Mouse (Mus musculus) urinary bladder, postnatal 14 days (tissue): ENCODE data around the gene 3425401B19Rik.

Source experiments
- DNase-seq: peaks from one replicate; pipeline ENCODE4 v3.0.0; 2021; ENCODE audit warnings: low spot score

Gene 3425401B19Rik

GRCm38 (mm10) chr14:32685124-32685826 is at the start of gene 3425401B19Rik:
3425401B19Rik (minus strand) TSS chr14:32685293.
- DNase-seq: no peak

- no peak for DNase-seq
These were observed 47.9 kb upstream of the 3425401B19Rik start for GRCm38 (mm10) chr14:32732961-32733360.

- DNase-seq: no peak
These were observed 41.8 kb upstream of the 3425401B19Rik start for GRCm38 (mm10) chr14:32726864-32727263.

- no peak for DNase-seq
These were observed 36.4 kb upstream of the 3425401B19Rik start for GRCm38 (mm10) chr14:32721461-32721860.

GRCm38 (mm10) chr14:32716763-32717439 is 31.8 kb upstream of the 3425401B19Rik start:
- no peak for DNase-seq

- DNase-seq: no peak
These were observed 30.4 kb upstream of the 3425401B19Rik start for GRCm38 (mm10) chr14:32715489-32715888.

- DNase-seq: no peak
These were observed 30.0 kb upstream of the 3425401B19Rik start for GRCm38 (mm10) chr14:32715076-32715475.

- no peak for DNase-seq
These were observed 24.8 kb upstream of the 3425401B19Rik start for GRCm38 (mm10) chr14:32709861-32710260.

GRCm38 (mm10) chr14:32708756-32709155 is 23.7 kb upstream of the 3425401B19Rik start:
- peak; percentile 6 for DNase-seq

- DNase-seq: no peak
These were observed 22.8 kb upstream of the 3425401B19Rik start for GRCm38 (mm10) chr14:32707938-32708337.

- DNase-seq: no peak
These were observed 15.9 kb upstream of the 3425401B19Rik start for GRCm38 (mm10) chr14:32700972-32701371.

GRCm38 (mm10) chr14:32698556-32698955 is 13.5 kb upstream of the 3425401B19Rik start:
- no peak for DNase-seq

GRCm38 (mm10) chr14:32697774-32698173 is 12.7 kb upstream of the 3425401B19Rik start:
- no peak for DNase-seq

GRCm38 (mm10) chr14:32696344-32696743 is 11.3 kb upstream of the 3425401B19Rik start:
- DNase-seq: no peak

GRCm38 (mm10) chr14:32695906-32696305 is 10.8 kb upstream of the 3425401B19Rik start:
- DNase-seq: no peak

GRCm38 (mm10) chr14:32684735-32685105 is 373 bp downstream of the 3425401B19Rik start:
- no peak for DNase-seq

- DNase-seq: no peak
These were observed 935 bp downstream of the 3425401B19Rik start for GRCm38 (mm10) chr14:32683982-32684734.

GRCm38 (mm10) chr14:32683251-32683838 is 1.7 kb downstream of the 3425401B19Rik start:
- DNase-seq: peak; percentile 14

GRCm38 (mm10) chr14:32682536-32682935 is 2.6 kb downstream of the 3425401B19Rik start:
- DNase-seq: no peak

GRCm38 (mm10) chr14:32681603-32682002 is 3.5 kb downstream of the 3425401B19Rik start:
- no peak for DNase-seq

GRCm38 (mm10) chr14:32678565-32678964 is 6.5 kb downstream of the 3425401B19Rik start:
- DNase-seq: no peak

GRCm38 (mm10) chr14:32673178-32673577 is 11.9 kb downstream of the 3425401B19Rik start:
- no peak for DNase-seq
